Mouse (Mus musculus): Measurements from ENCODE around the gene Fxn.
"Not testable (repeated sequence)": the region's sequence is repeated elsewhere in the genome, so short reads cannot be mapped to it uniquely, and the experiment has no call there.

Gene Fxn

GRCm38 (mm10) chr19:24241799-24242546 is 38.4 kb downstream of the Fxn start:
- in situ Hi-C loops (cut with MboI, MseI) = no loop called here

DNA sequence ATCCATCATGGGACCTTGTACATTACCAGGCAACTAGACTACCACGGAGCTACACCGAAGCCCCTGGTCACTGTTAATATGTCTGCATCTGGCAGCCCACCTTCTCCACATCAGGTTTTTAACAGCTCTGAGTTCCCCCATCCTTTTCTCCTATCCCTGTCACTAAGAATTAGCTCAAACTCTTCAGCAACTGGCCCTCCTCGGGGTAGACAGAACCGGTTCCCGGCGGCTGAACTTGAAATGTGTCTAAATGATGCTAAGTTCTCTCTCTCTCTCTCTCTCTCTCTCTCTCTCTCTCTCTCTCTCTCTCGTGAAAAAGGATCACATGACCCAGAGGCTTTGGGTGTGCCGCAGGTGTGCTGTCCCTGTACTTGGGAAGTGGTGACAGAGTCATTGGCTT is 39.1 kb downstream of the Fxn start:
- in situ Hi-C loops (cut with MboI, MseI) = no loop called here

GRCm38 (mm10) chr19:24238011-24238410 is 42.4 kb downstream of the Fxn start:
- in situ Hi-C loops (cut with MboI, MseI) = no loop called here

DNA sequence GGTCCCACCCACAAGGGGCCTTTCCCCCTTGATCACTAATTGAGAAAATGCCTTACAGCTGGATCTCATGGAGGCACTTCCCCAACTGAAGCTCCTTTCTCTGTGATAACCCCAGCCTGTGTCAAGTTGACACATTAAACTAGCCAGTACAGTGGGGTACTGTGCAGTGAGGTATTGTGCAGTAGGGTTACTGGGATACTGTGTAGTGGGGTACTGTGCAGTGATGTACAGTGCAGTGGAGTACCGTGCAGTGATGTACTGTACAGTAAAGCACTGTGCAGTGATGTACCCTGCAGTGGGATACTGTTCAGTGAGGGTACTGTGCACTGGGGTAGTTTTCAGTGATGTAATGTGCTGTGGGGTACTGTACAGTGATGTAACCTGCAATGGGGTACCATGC is 48.0 kb downstream of the Fxn start:
- in situ Hi-C loops (cut with MboI, MseI) = not testable (repeated sequence)

- in situ Hi-C loops (cut with MboI, MseI) = no loop called here
Observed at GRCm38 (mm10) chr19:24225305-24225696, 55.1 kb downstream of the Fxn start.

DNA sequence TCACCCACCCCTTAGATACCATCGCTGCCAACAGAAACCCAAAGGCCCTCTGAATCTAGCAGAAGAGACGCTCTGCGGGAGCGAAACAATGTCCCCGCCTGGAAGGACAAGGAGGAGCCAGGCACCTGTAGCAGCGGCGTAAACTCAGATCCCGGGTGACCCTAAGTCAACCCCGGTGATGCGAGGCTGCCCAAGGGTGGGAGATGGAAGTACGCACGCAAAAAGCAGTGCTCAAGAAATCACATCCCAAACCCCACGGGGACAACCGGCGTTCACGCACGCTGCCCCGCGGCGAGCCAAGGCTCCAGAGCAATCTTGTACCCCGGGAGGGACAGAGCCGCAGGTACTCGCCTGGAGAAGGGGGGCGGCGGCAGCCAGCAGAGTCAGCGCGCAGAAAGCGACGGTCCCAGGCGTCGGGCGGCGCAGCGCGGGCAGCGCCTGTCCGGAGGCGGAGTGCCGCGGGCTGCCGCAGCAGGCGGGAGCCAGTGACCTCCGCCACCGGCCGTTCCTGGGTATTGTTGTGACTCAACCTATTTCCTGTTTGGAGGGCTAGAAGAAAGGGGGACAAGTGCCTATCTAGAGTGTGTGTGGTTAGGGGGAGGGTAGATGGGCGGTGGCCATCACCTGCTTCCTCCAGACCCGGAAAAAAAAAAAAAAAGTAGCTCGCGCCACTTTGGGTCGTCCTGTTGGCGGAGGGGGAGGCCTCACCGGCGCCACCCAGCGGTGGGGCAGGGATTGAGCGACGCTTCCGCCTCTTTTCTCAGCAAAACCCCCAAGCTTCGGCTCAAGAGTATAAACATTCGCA is 55.7 kb downstream of the Fxn start, which contains the start of gene Tjp2:
TSS of gene Tjp2 (minus strand) at position 531 of the 805 bp plus-strand sequence.
- in situ Hi-C loops (cut with MboI, MseI) = no loop called here

GRCm38 (mm10) chr19:24223851-24224251 is 56.6 kb downstream of the Fxn start:
- in situ Hi-C loops (cut with MboI, MseI) = no loop called here

- in situ Hi-C loops (cut with MboI, MseI) = no loop called here
Observed at GRCm38 (mm10) chr19:24221455-24221854, 59.0 kb downstream of the Fxn start.

DNA sequence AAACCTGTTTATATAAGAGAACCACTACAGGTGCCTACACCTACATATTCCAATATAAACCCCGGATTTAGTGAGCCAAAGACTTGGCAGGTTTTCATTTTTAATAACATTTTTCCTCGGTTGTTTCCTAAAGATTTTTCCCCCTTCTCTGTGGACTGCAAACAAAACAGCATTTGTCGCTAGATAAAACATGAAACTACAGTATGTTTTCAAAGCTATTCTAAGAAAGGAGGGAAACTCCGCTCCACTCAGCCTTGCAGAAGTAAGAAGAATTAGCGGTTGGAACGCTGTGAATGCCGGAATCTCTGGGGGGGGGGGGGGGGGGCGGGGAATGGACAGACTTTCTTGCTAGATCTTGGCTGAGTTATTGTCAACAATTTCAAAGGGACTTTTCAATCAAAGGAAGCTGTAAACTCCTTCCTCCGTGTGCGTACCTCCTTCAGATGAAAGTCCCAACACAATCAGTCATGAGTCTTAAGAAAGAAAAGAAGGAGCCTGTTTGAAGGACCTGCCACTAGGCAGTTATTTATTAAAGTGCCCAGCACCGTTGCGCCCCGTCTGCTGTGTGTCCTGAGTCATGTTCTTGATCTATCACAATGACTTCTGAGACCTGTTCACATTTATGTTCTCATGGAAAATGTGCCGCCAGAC is 59.5 kb downstream of the Fxn start:
- in situ Hi-C loops (cut with MboI, MseI) = no loop called here

DNA sequence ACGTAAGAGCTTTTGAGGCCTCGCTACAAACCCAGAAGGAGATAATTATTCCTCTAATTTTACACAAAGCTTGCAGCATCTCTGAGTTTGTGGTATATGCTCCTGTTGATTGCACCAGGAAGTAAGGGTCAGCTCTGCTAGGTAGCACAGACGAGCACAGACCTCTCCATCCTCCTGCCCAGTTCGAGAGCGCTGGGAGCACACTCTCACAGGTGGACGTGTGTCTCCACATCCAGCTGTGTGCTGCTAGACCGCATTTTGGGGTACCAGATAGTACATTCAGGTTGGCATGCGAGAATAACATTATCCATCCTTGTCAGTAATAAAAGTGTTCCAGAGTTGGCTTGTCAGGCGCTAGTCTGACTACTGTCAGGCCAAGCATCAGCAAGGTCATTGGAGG is 61.4 kb downstream of the Fxn start:
- in situ Hi-C loops (cut with MboI, MseI) = loop anchor here (5.0 to 10.0 kb wide), 2 partner anchors 62 to 354 kb away; no protein-coding TSS in a partner anchor

DNA sequence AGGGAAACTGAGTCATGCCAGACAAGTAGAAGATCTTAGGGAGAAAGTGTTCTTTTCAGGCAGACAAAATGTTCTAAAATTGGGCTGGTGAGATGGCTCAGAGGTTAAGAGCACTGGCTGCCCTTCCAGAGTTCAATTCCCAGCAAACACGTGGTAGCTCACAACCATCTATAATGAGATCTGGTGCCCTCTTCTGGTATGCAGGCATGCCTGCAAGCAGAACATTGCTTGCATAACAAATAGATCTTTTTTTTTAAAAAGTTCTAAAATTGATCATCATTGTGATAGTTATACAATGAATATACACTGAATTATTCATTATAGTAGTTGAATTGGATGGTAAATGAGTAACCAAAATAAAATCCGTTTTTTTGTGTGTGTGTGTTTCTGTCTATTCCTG is 62.1 kb downstream of the Fxn start:
- in situ Hi-C loops (cut with MboI, MseI) = loop anchor here (5.0 to 10.0 kb wide), 2 partner anchors 61 to 353 kb away; no protein-coding TSS in a partner anchor

GRCm38 (mm10) chr19:24217851-24218250 is 62.6 kb downstream of the Fxn start:
- in situ Hi-C loops (cut with MboI, MseI) = loop anchor here (5.0 to 10.0 kb wide), 2 partner anchors 61 to 353 kb away; no protein-coding TSS in a partner anchor

DNA sequence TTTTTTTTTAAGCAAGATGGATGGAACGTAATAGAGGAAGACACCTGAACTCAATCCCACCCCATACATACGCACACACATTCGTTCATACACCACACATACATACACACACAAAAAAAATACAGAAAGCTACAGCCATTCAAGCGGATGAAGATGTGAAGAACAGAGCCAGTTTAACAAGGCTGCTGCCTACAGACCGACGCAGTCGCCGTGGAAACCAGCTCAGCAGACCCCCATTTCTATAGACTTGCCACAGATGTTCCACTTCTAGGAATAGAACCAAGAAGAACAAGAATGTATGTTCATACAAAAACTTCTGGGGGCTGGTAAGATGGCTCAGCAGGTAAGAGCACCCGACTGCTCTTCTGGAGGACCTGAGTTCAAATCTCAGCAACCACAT is 63.6 kb downstream of the Fxn start:
- in situ Hi-C loops (cut with MboI, MseI) = loop anchor here (5.0 to 10.0 kb wide), 2 partner anchors 59 to 352 kb away; no protein-coding TSS in a partner anchor

DNA sequence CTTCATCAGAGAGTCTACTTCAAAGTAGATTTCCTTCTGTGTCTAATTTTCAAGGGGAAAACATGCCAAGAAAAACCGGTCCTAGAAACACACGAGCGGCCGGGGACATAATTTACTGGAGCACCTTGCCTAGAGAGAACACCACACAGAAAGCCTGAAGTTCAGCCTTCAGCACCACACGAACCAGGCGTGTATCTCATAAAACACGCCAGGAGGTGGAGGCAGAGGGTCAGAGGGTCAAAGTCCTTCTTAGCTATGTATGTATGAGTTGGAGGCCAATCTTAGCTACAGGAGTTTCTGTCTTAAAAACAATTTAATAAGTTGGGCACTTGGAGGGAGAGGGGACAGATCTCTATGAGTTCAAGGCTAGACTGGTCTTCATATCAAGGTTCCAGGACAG is 65.5 kb downstream of the Fxn start:
- in situ Hi-C loops (cut with MboI, MseI) = loop anchor here (5.0 to 10.0 kb wide), 2 partner anchors 58 to 350 kb away; no protein-coding TSS in a partner anchor

GRCm38 (mm10) chr19:24213299-24213698 is 67.1 kb downstream of the Fxn start:
- in situ Hi-C loops (cut with MboI, MseI) = loop anchor here (10.0 kb wide), 1 partner anchor 348 kb away; no protein-coding TSS in a partner anchor

DNA sequence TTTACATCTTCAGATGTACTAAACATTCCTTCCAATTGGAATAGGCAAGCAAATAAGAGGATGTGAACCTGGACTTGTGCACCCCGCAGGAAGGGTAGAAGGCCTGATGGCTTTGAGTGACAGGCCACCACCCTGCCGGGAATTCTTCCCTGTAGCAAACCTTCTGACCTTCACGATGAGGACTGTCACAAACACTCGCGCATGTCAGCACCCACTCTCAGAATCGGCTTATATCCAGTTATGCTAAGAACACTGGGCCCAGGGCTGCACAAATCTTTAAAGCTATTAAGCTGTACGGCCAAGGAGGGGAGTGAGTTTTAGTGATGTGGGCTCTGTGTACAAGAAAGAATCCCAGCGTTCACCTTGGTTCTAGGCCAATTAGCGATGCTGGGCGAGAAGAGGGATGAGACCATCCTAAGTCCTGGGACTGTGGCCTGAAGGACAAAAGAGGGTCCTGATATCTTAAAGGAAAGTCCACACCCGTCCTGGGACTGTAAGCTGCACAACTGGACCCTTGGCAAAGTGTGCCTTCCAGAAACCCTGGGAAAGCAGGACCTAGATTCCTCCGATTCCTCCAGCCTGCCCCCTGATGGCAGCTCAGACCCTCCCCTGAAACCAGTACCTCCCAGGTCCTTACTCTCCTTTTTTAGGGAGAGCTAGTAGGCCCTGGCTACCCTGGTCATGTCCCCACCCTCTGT is 67.7 kb downstream of the Fxn start:
- in situ Hi-C loops (cut with MboI, MseI) = loop anchor here (10.0 kb wide), 1 partner anchor 348 kb away; no protein-coding TSS in a partner anchor
